In genomic region chr12:111760306-111760908, GRCm38 (mm10) we compare ENCODE assay signal across 9 mouse cellular contexts. TPM values are rescaled to one million over a fixed set of nuclear protein-coding genes. Genes with fewer than 3 reads are reported as not detected.
A peak's percentile ranks its signal among the peaks of the same experiment; 100 is the strongest.
DNase-seq lines count a peak whose midpoint lies in the region; ATAC-seq and TF ChIP-seq lines count a peak whose summit lies in the region.
"Had no signal": no experiment of that assay in that cellular context is flagged by ENCODE, and none has a peak within 500 bp of the region (broad histone marks: within the 10 kb centered on the region; RNA-seq: fewer than 3 reads in every experiment).

No protein-coding gene starts in this region.

- H3K9ac ChIP-seq in intestine, postnatal 0 days (ENCODE audit: low read depth, low read length), result no peak overlapping the region
- H3K9ac ChIP-seq in neural tube, embryonic 12.5 days, result peak overlapping the region; percentile 97

- TF ChIP-seq CTCF in left cerebral cortex, adult 2 months (IDR thresholded peaks at IDR 0.05), result no peak
- TF ChIP-seq CTCF in embryonic fibroblast, embryonic 13.5 days (IDR thresholded peaks at IDR 0.05; ENCODE audit: borderline replicate concordance, insufficient read depth, low read length), result no peak
- no peak for TF ChIP-seq CTCF in intestine, postnatal 0 days (IDR thresholded peaks at IDR 0.05; ENCODE audit: low read depth)

- no peaks in the 10 kb centered on the region for H3K9me3 ChIP-seq in intestine, postnatal 0 days (ENCODE audit: control insufficient read depth)
- H3K9me3 ChIP-seq in neural tube, embryonic 12.5 days, result no peaks in the 10 kb centered on the region

- peak overlapping the region; percentile 84 for H3K4me3 ChIP-seq in left cerebral cortex, adult 2 months
- H3K4me3 ChIP-seq in embryonic fibroblast, embryonic 13.5 days (ENCODE audit: insufficient read depth, low read length), result peak overlapping the region; percentile 96
- no peak overlapping the region for H3K4me3 ChIP-seq in intestine, postnatal 0 days (ENCODE audit: low read depth, low read length)
- peak overlapping the region; percentile 94 for H3K4me3 ChIP-seq in neural tube, embryonic 12.5 days

- H3K27me3 ChIP-seq in intestine, postnatal 0 days (replicated peaks; ENCODE audit: control insufficient read depth, insufficient read depth, low read length), result no peaks in the 10 kb centered on the region
- no peaks in the 10 kb centered on the region for H3K27me3 ChIP-seq in neural tube, embryonic 12.5 days (replicated peaks)
- H3K27me3 ChIP-seq: Patski had no signal

- 48% methylated on average over 7 of the region's 7 CpGs for WGBS in intestine, postnatal 0 days
- WGBS in neural tube, embryonic 12.5 days, result 81% methylated on average over 7 of the region's 7 CpGs

- DNase-seq in left cerebral cortex, adult 2 months (ENCODE audit: extremely low spot score in 1 of 2, low spot score in 2 of 2), result no peak
- no peak for DNase-seq in left cerebral cortex, postnatal 4 days
- no peak for DNase-seq in cerebellum, adult 11-12 months
- DNase-seq in right cerebral cortex, postnatal 14 days, result no peak
- DNase-seq in right cerebral cortex, postnatal 4 days, result no peak

- TF ChIP-seq POLR2A in embryonic fibroblast, embryonic 13.5 days (IDR thresholded peaks at IDR 0.05; ENCODE audit: low read depth, low read length), result no peak

- H3K4me1 ChIP-seq in embryonic fibroblast, embryonic 13.5 days (ENCODE audit: control insufficient read depth, insufficient read depth, low read length), result peaks cover 16% of the 10 kb centered on the region; the same call in 1 of the 2 replicates
- H3K4me1 ChIP-seq in intestine, postnatal 0 days (replicated peaks; ENCODE audit: control insufficient read depth, insufficient read depth, low read length), result peaks cover 4% of the 10 kb centered on the region; the same call in 1 of the 2 replicates
- peaks cover 38% of the 10 kb centered on the region for H3K4me1 ChIP-seq in neural tube, embryonic 12.5 days

- intact Hi-C loops in left cerebral cortex, adult 2 months (cut with DNase I), result no loop called here
- intact Hi-C loops in left cerebral cortex, postnatal 4 days (cut with DNase I), result no loop called here

- H3K4me2 ChIP-seq in intestine, postnatal 0 days (replicated peaks; ENCODE audit: low read depth), result peak overlapping the region; percentile 100
- H3K4me2 ChIP-seq in neural tube, embryonic 12.5 days (replicated peaks), result peak overlapping the region; percentile 98

- peaks cover 17% of the 10 kb centered on the region; the same call in 1 of the 2 replicates for H3K36me3 ChIP-seq in intestine, postnatal 0 days (ENCODE audit: control insufficient read depth, insufficient read depth)
- H3K36me3 ChIP-seq in neural tube, embryonic 12.5 days, result peaks cover 10% of the 10 kb centered on the region; the same call in 1 of the 2 replicates

- ATAC-seq in intestine, postnatal 0 days, result no peak
- no peak for ATAC-seq in neural tube, embryonic 12.5 days (ENCODE audit: low FRiP score, low read depth)
- ATAC-seq: Patski had no signal

- H3K27ac ChIP-seq in left cerebral cortex, adult 2 months, result peak overlapping the region; percentile 13; the same call in 1 of the 2 replicates
- peak overlapping the region; percentile 48 for H3K27ac ChIP-seq in embryonic fibroblast, embryonic 13.5 days (ENCODE audit: insufficient read depth, low read length)
- H3K27ac ChIP-seq in intestine, postnatal 0 days (ENCODE audit: low read depth, low read length), result no peak overlapping the region
- H3K27ac ChIP-seq in neural tube, embryonic 12.5 days, result no peak overlapping the region

RNA-seq across cellular contexts. Expression of gene Klc1, which starts 1.8 kb away (rescaled TPM):
- 100 to 1,000 TPM; 746 to 823 TPM for total RNA-seq in left cerebral cortex, adult 2 months (2021)
- total RNA-seq in left cerebral cortex, postnatal 4 days (2021), result 100 to 1,000 TPM; 716 to 729 TPM
- polyA plus RNA-seq in embryonic fibroblast, embryonic 13.5 days (2011; ENCODE audit: insufficient read length, low read depth, missing spikeins), result 103 and 124 TPM in 2 replicates
- polyA plus RNA-seq in intestine, postnatal 0 days (2015; fragmentation: Nextera tagmentation; extraction: Ambion mirVana), result 42.9 and 45.7 TPM in 2 replicates
- 481 and 504 TPM in 2 replicates for polyA plus RNA-seq in neural tube, embryonic 12.5 days (2016; fragmentation: Nextera tagmentation; extraction: Ambion mirVana)

RNA-seq across cellular contexts. Expression of gene Apopt1, which starts 47.3 kb away (rescaled TPM):
- 10 to 100 TPM; 36.2 to 38.8 TPM for total RNA-seq in left cerebral cortex, adult 2 months (2021)
- total RNA-seq in left cerebral cortex, postnatal 4 days (2021), result 10 to 100 TPM; 27.0 to 33.0 TPM
- polyA plus RNA-seq in embryonic fibroblast, embryonic 13.5 days (2011; ENCODE audit: insufficient read length, low read depth, missing spikeins), result 29.9 and 38.2 TPM in 2 replicates
- 42.6 and 44.8 TPM in 2 replicates for polyA plus RNA-seq in intestine, postnatal 0 days (2015; fragmentation: Nextera tagmentation; extraction: Ambion mirVana)
- 54.6 and 57.3 TPM in 2 replicates for polyA plus RNA-seq in neural tube, embryonic 12.5 days (2016; fragmentation: Nextera tagmentation; extraction: Ambion mirVana)

RNA-seq across cellular contexts. Expression of gene Bag5, which starts 47.4 kb away (rescaled TPM):
- total RNA-seq in left cerebral cortex, adult 2 months (2021), result 10 to 100 TPM; 60.9 to 61.8 TPM
- 10 to 100 TPM; 42.0 to 43.6 TPM for total RNA-seq in left cerebral cortex, postnatal 4 days (2021)
- polyA plus RNA-seq in embryonic fibroblast, embryonic 13.5 days (2011; ENCODE audit: insufficient read length, low read depth, missing spikeins), result 29.3 and 35.9 TPM in 2 replicates
- 29.6 and 32.1 TPM in 2 replicates for polyA plus RNA-seq in intestine, postnatal 0 days (2015; fragmentation: Nextera tagmentation; extraction: Ambion mirVana)
- 60.1 and 61.8 TPM in 2 replicates for polyA plus RNA-seq in neural tube, embryonic 12.5 days (2016; fragmentation: Nextera tagmentation; extraction: Ambion mirVana)

RNA-seq across cellular contexts. Expression of gene Xrcc3, which starts 53.3 kb away (rescaled TPM):
- total RNA-seq in left cerebral cortex, adult 2 months (2021), result 1 to 10 TPM; 3.1 to 3.4 TPM
- 1 to 10 TPM; 1.5 to 2.2 TPM for total RNA-seq in left cerebral cortex, postnatal 4 days (2021)
- polyA plus RNA-seq in embryonic fibroblast, embryonic 13.5 days (2011; ENCODE audit: insufficient read length, low read depth, missing spikeins), result 2.7 and 2.9 TPM in 2 replicates
- 3.4 and 6.1 TPM in 2 replicates for polyA plus RNA-seq in intestine, postnatal 0 days (2015; fragmentation: Nextera tagmentation; extraction: Ambion mirVana)
- polyA plus RNA-seq in neural tube, embryonic 12.5 days (2016; fragmentation: Nextera tagmentation; extraction: Ambion mirVana), result 5.5 and 7.5 TPM in 2 replicates

RNA-seq across cellular contexts. Expression of gene Zfyve21, which starts 53.6 kb away (rescaled TPM):
- total RNA-seq in left cerebral cortex, adult 2 months (2021), result 10 to 100 TPM; 20.5 to 21.0 TPM
- 10 to 100 TPM; 11.6 to 12.6 TPM for total RNA-seq in left cerebral cortex, postnatal 4 days (2021)
- 32.0 and 32.9 TPM in 2 replicates for polyA plus RNA-seq in embryonic fibroblast, embryonic 13.5 days (2011; ENCODE audit: insufficient read length, low read depth, missing spikeins)
- 104 and 107 TPM in 2 replicates for polyA plus RNA-seq in intestine, postnatal 0 days (2015; fragmentation: Nextera tagmentation; extraction: Ambion mirVana)
- 48.8 and 50.9 TPM in 2 replicates for polyA plus RNA-seq in neural tube, embryonic 12.5 days (2016; fragmentation: Nextera tagmentation; extraction: Ambion mirVana)

Comparison
In these comparisons a context has a peak if more than half of its experiments do, and no peak if none do; other contexts are left out.
1. H3K27ac ChIP-seq: peak in left cerebral cortex, adult 2 months (single experiment) and embryonic fibroblast, embryonic 13.5 days (single experiment); none in intestine, postnatal 0 days (single experiment) and neural tube, embryonic 12.5 days (single experiment).